Mouse (Mus musculus) ES-Bruce4 (cell line): ENCODE results near the gene Lrp1.

Experiments
- CTCF ChIP-seq: IDR thresholded peaks from one replicate; pipeline ENCODE4 v1.8.1; 2011; ENCODE audit warnings: low read depth, low read length
- POLR2A ChIP-seq: IDR thresholded peaks from one replicate; pipeline ENCODE4 v1.8.1; 2011; ENCODE audit warnings: low read length; ENCODE audit not compliant: insufficient read depth

DNA sequence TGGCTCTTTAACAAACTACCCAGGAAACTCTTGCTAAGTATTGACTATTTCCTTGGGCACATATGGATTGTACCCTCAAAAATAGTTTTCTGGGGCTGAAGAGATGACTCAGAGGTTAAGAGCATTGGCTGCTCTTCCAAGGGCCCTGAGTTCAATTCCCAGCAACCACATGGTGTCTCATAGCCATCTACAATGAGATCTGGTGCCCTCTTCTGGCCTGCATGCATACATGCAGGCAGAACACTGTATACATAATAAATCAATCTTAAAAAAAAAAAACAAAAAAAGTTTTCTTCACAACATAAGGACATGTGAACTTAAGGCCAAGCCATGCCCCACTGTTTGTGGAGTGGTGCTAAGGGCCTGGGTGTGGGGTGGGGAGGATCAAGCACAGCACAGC lies 59.8 kb downstream of the Lrp1 start:
- no peak for TF ChIP-seq CTCF
- no peak for TF ChIP-seq POLR2A
